Mouse (Mus musculus): ENCODE data around the gene Pgap3.

The Pgap3 gene

GRCm38 (mm10) chr11:98357396-98358160 is 42.7 kb downstream of the Pgap3 start:
- DNase-seq (ENCODE audit: inconsistent age in 2 of 2, low spot score in 1 of 2): no peak

- no peak for DNase-seq (ENCODE audit: inconsistent age in 2 of 2, low spot score in 1 of 2)
Observed at GRCm38 (mm10) chr11:98356625-98357394, 43.5 kb downstream of the Pgap3 start.

GRCm38 (mm10) chr11:98355732-98356299 is 44.5 kb downstream of the Pgap3 start:
- peak; percentile 35 to 85 for DNase-seq (ENCODE audit: inconsistent age in 2 of 2, low spot score in 1 of 2)

GRCm38 (mm10) chr11:98354445-98354844 is 45.8 kb downstream of the Pgap3 start:
- no peak for DNase-seq (ENCODE audit: inconsistent age in 2 of 2, low spot score in 1 of 2)

GRCm38 (mm10) chr11:98353651-98354211 is 46.6 kb downstream of the Pgap3 start:
- DNase-seq (ENCODE audit: inconsistent age in 2 of 2, low spot score in 1 of 2): no peak

- DNase-seq (ENCODE audit: inconsistent age in 2 of 2, low spot score in 1 of 2): no peak
Observed at GRCm38 (mm10) chr11:98352272-98352990, 47.9 kb downstream of the Pgap3 start.

- DNase-seq (ENCODE audit: inconsistent age in 2 of 2, low spot score in 1 of 2): no peak
Observed at GRCm38 (mm10) chr11:98349308-98349707, 51.0 kb downstream of the Pgap3 start.

- peak; percentile 43 to 72 for DNase-seq (ENCODE audit: inconsistent age in 2 of 2, low spot score in 1 of 2)
Observed at GRCm38 (mm10) chr11:98348083-98348961, 52.0 kb downstream of the Pgap3 start, which contains the start of gene Ppp1r1b. Gene Ppp1r1b (plus strand): TSS chr11:98348404.

- DNase-seq (ENCODE audit: inconsistent age in 2 of 2, low spot score in 1 of 2): no peak
Observed at GRCm38 (mm10) chr11:98347385-98348082, 52.8 kb downstream of the Pgap3 start.

- no peak for DNase-seq (ENCODE audit: inconsistent age in 2 of 2, low spot score in 1 of 2)
Observed at GRCm38 (mm10) chr11:98346168-98346567, 54.1 kb downstream of the Pgap3 start.

- DNase-seq (ENCODE audit: inconsistent age in 2 of 2, low spot score in 1 of 2): peak; percentile 77 to 94
Observed at GRCm38 (mm10) chr11:98345253-98345652, 55.0 kb downstream of the Pgap3 start.

- peak; percentile 90 to 98 for DNase-seq (ENCODE audit: inconsistent age in 2 of 2, low spot score in 1 of 2)
Observed at GRCm38 (mm10) chr11:98342000-98342945, 58.0 kb downstream of the Pgap3 start.

GRCm38 (mm10) chr11:98341174-98341573 is 59.1 kb downstream of the Pgap3 start:
- no peak for DNase-seq (ENCODE audit: inconsistent age in 2 of 2, low spot score in 1 of 2)

- DNase-seq (ENCODE audit: inconsistent age in 2 of 2, low spot score in 1 of 2): no peak
Observed at GRCm38 (mm10) chr11:98340597-98340996, 59.7 kb downstream of the Pgap3 start.

GRCm38 (mm10) chr11:98339679-98340287 is 60.5 kb downstream of the Pgap3 start:
- DNase-seq (ENCODE audit: inconsistent age in 2 of 2, low spot score in 1 of 2): no peak

- DNase-seq (ENCODE audit: inconsistent age in 2 of 2, low spot score in 1 of 2): peak in 1 of 2 experiments; percentile 70
Observed at GRCm38 (mm10) chr11:98339071-98339501, 61.2 kb downstream of the Pgap3 start.

Measured in adrenal gland, adult (tissue).